Mouse (Mus musculus) MEL (cell line): ENCODE measurements around the gene Gm27027. TPM values are rescaled to one million over a fixed set of nuclear protein-coding genes. Genes with fewer than 3 reads are reported as not detected.

Source experiments
- DNase-seq: peaks from one replicate; pipeline ENCODE4 v3.0.0; 2011; ENCODE audit warnings: low read depth, low spot score
- H3K27ac ChIP-seq: 2 replicates; pipeline ENCODE4 v1.5.1; 2012; ENCODE audit warnings: low read depth, mild to moderate bottlenecking, control low read depth, low read length, moderate library complexity; ENCODE audit not compliant: control insufficient read depth
- H3K27me3 ChIP-seq, 2 experiments: fragments of 150-350 bp in 1 of 2; sonication (generic) in 1 of 2; 2 replicates each; pipeline ENCODE4 v1.6.1; 2012; ENCODE audit warnings: low read length in 2 of 2, mild to moderate bottlenecking in 2 of 2, improper control_type of control experiment in 1 of 2, moderate library complexity in 1 of 2; ENCODE audit not compliant: insufficient read depth in 2 of 2, control insufficient read depth in 1 of 2
- H3K36me3 ChIP-seq, 2 experiments: 2 replicates each; pipeline ENCODE4 v1.6.1; 2012 to 2014; ENCODE audit warnings: low read length in 2 of 2, improper control_type of control experiment in 1 of 2, inconsistent platforms in 1 of 2, mild to moderate bottlenecking in 1 of 2; ENCODE audit not compliant: insufficient read depth in 2 of 2, control insufficient read depth in 1 of 2
- H3K4me1 ChIP-seq, 2 experiments: fragments of 150-350 bp in 1 of 2; sonication (generic) in 1 of 2; 2 replicates each; pipeline ENCODE4 v1.6.1; 2012; ENCODE audit warnings: low read length in 2 of 2, improper control_type of control experiment in 1 of 2, mild to moderate bottlenecking in 1 of 2; ENCODE audit not compliant: insufficient read depth in 2 of 2, control insufficient read depth in 1 of 2
- H3K4me3 ChIP-seq, 2 experiments: fragments of 150-350 bp in 1 of 2; sonication (generic) in 1 of 2; 2 replicates each; pipeline ENCODE4 v1.5.1; 2012; ENCODE audit warnings: low read depth in 2 of 2, low read length in 2 of 2, mild to moderate bottlenecking in 2 of 2, moderate library complexity in 2 of 2, control low read depth in 1 of 2, improper control_type of control experiment in 1 of 2; ENCODE audit not compliant: control insufficient read depth in 1 of 2, insufficient read depth in 1 of 2
- H3K79me2 ChIP-seq: 2 replicates; pipeline ENCODE4 v1.6.1; 2012; ENCODE audit warnings: mild to moderate bottlenecking, low read length, moderate library complexity; ENCODE audit not compliant: control insufficient read depth, poor library complexity, insufficient read depth
- H3K9ac ChIP-seq: 2 replicates; pipeline ENCODE4 v1.6.1; 2012; ENCODE audit warnings: low read depth, mild to moderate bottlenecking, control low read depth, low read length, moderate library complexity; ENCODE audit not compliant: control insufficient read depth, poor library complexity, severe bottlenecking
- H3K9me3 ChIP-seq: fragments of 150-350 bp; sonication (generic); replicated peaks from 2 replicates; pipeline ENCODE4 v1.6.1; 2012; ENCODE audit warnings: mild to moderate bottlenecking, low read length, improper control_type of control experiment, moderate library complexity; ENCODE audit not compliant: insufficient read depth
- CTCF ChIP-seq, 3 experiments: IDR thresholded peaks in 2 of 3; conservative IDR thresholded peaks in 1 of 3; 2 replicates each; pipeline ENCODE4 v1.5.1; 2011 to 2012; ENCODE audit warnings: low read length in 3 of 3, low read depth in 2 of 3, mild to moderate bottlenecking in 2 of 3, improper control_type of control experiment in 1 of 3, inconsistent platforms in 1 of 3, mixed read lengths in 1 of 3, moderate library complexity in 1 of 3; ENCODE audit not compliant: control insufficient read depth in 1 of 3, insufficient read depth in 1 of 3, poor library complexity in 1 of 3, severe bottlenecking in 1 of 3
- HCFC1 ChIP-seq: IDR thresholded peaks from 2 replicates; pipeline ENCODE4 v1.6.1; 2012; ENCODE audit warnings: low read depth, mild to moderate bottlenecking, inconsistent platforms, low read length, improper control_type of control experiment, moderate library complexity
- JUND ChIP-seq: IDR thresholded peaks from 2 replicates; pipeline ENCODE4 v1.6.1; 2011; ENCODE audit warnings: low read depth, mild to moderate bottlenecking, improper control_type of control experiment, low read length
- MAX ChIP-seq: IDR thresholded peaks from 2 replicates; pipeline ENCODE4 v1.6.1; 2011; ENCODE audit warnings: low read length, improper control_type of control experiment
- MAZ ChIP-seq: IDR thresholded peaks from 2 replicates; pipeline ENCODE4 v1.6.1; 2012; ENCODE audit warnings: low read depth, mild to moderate bottlenecking, inconsistent platforms, low read length, improper control_type of control experiment
- MEF2A ChIP-seq: IDR thresholded peaks from 2 replicates; pipeline ENCODE4 v1.6.1; 2014; ENCODE audit warnings: low read depth, mild to moderate bottlenecking, inconsistent platforms, low read length, improper control_type of control experiment; ENCODE audit not compliant: poor library complexity, insufficient replicate concordance, severe bottlenecking; ENCODE audit errors: extremely low read depth
- MXI1 ChIP-seq: IDR thresholded peaks from 2 replicates; pipeline ENCODE4 v1.6.1; 2011; ENCODE audit warnings: mild to moderate bottlenecking, low read depth, low read length, improper control_type of control experiment
- MYB ChIP-seq: IDR thresholded peaks from 2 replicates; pipeline ENCODE4 v1.6.1; 2011; ENCODE audit warnings: mild to moderate bottlenecking, low read depth, low read length, improper control_type of control experiment
- MYC ChIP-seq: IDR thresholded peaks from 2 replicates; pipeline ENCODE4 v1.6.1; 2011; ENCODE audit warnings: low read depth, mild to moderate bottlenecking, low read length, improper control_type of control experiment, moderate library complexity
- NELFE ChIP-seq: IDR thresholded peaks from 2 replicates; pipeline ENCODE4 v1.6.1; 2011; ENCODE audit warnings: low read depth, low read length, improper control_type of control experiment
- NRF1 ChIP-seq: IDR thresholded peaks from 2 replicates; pipeline ENCODE4 v1.6.1; 2014; ENCODE audit warnings: low read depth, mild to moderate bottlenecking, inconsistent platforms, low read length, improper control_type of control experiment, moderate library complexity; ENCODE audit not compliant: poor library complexity, insufficient read depth, severe bottlenecking
- RAD21 ChIP-seq: IDR thresholded peaks from 2 replicates; pipeline ENCODE4 v1.6.1; 2011; ENCODE audit warnings: mild to moderate bottlenecking, low read depth, low read length, improper control_type of control experiment
- RCOR1 ChIP-seq: IDR thresholded peaks from 2 replicates; pipeline ENCODE4 v1.6.1; 2012; ENCODE audit warnings: low read depth, mild to moderate bottlenecking, inconsistent platforms, low read length, improper control_type of control experiment
- TAL1 ChIP-seq: IDR thresholded peaks from 2 replicates; pipeline ENCODE4 v1.6.1; 2012; ENCODE audit warnings: mild to moderate bottlenecking, inconsistent platforms, low read length, moderate library complexity, mixed read lengths
- TCF12 ChIP-seq: IDR thresholded peaks from 2 replicates; pipeline ENCODE4 v1.6.1; 2014; ENCODE audit warnings: low read depth, mild to moderate bottlenecking, inconsistent platforms, low read length, improper control_type of control experiment, moderate library complexity
- UBTF ChIP-seq: IDR thresholded peaks from 2 replicates; pipeline ENCODE4 v1.6.1; 2012; ENCODE audit warnings: low read depth, mild to moderate bottlenecking, inconsistent platforms, low read length, improper control_type of control experiment, moderate library complexity, borderline replicate concordance; ENCODE audit not compliant: insufficient read depth
- USF1 ChIP-seq: IDR thresholded peaks from 2 replicates; pipeline ENCODE4 v1.6.1; 2014; ENCODE audit warnings: low read depth, mild to moderate bottlenecking, inconsistent platforms, low read length, improper control_type of control experiment, moderate library complexity
- USF2 ChIP-seq, 2 experiments: IDR thresholded peaks; 2 replicates each; pipeline ENCODE4 v1.6.1; 2011 to 2012; ENCODE audit warnings: improper control_type of control experiment in 2 of 2, low read length in 2 of 2, borderline replicate concordance in 1 of 2, inconsistent platforms in 1 of 2, low read depth in 1 of 2, mild to moderate bottlenecking in 1 of 2; ENCODE audit not compliant: insufficient read depth in 1 of 2
- polyA plus RNA-seq, 2 experiments: library from polyadenylated mRNA; stranded (reverse) in 1 of 2; unstranded in 1 of 2; fragments of >175 nt in 1 of 2; fragments of >200 nt in 1 of 2; gene quantifications; 2 replicates each; pipeline versions ENCODE4 v1.2.1 to v1.2.4; 2012; ENCODE audit warnings: low replicate concordance in 2 of 2, low read depth in 1 of 2; ENCODE audit not compliant: insufficient read length in 2 of 2, insufficient read depth in 1 of 2, missing spikeins in 1 of 2
- total RNA-seq: library from RNA; depleted of rRNA; stranded (reverse); fragments of 300-350 nt; gene quantifications from 2 replicates; pipeline ENCODE4 v1.2.3, GENCODE M21; 2012; rRNA removed

Gene Gm27027
- total RNA-seq (not detected in 2 replicates), polyA plus RNA-seq (not detected)

DNA sequence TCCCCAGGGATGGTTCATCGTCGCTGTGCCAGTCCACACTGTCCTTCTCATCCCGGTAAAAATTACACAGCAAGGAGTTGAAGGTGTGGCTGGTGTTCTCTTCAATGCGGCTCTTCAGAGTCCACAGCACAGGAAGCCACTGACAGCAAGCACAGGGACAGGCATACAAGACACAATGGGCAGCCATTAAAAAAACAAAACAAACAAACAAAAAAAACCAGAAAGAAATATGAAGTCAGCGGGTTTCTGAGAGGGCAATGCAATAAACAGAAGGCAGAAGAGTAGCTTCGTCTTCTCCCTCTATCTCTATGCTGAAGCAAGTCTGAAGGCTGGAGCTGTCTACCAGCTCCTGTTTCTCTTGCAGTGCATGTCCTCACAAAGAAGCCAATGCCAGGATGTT lies at the start of gene Gm27027:
TSS of gene Gm27027 (minus strand) at position 101 of the 400 bp plus-strand sequence.
- no peaks in the 10 kb centered on the region for H3K36me3 ChIP-seq
- H3K4me1 ChIP-seq, result peaks cover 0 to 4% of the 10 kb centered on the region in 2 experiments; a peak in 1 of 4 replicates
- DNase-seq, result no peak
- no peaks in the 10 kb centered on the region for H3K9me3 ChIP-seq
- H3K4me3 ChIP-seq, result no peak within 1 kb of the TSS
- no peak within 1 kb of the TSS for H3K9ac ChIP-seq
- H3K27me3 ChIP-seq, result peaks cover 13 to 17% of the 10 kb centered on the region in 2 experiments
- TF ChIP-seq NELFE (no peak), MAX (no peak), HCFC1 (no peak)
- no peaks in the 10 kb centered on the region for H3K79me2 ChIP-seq
- H3K27ac ChIP-seq, result no peak within 1 kb of the TSS

DNA sequence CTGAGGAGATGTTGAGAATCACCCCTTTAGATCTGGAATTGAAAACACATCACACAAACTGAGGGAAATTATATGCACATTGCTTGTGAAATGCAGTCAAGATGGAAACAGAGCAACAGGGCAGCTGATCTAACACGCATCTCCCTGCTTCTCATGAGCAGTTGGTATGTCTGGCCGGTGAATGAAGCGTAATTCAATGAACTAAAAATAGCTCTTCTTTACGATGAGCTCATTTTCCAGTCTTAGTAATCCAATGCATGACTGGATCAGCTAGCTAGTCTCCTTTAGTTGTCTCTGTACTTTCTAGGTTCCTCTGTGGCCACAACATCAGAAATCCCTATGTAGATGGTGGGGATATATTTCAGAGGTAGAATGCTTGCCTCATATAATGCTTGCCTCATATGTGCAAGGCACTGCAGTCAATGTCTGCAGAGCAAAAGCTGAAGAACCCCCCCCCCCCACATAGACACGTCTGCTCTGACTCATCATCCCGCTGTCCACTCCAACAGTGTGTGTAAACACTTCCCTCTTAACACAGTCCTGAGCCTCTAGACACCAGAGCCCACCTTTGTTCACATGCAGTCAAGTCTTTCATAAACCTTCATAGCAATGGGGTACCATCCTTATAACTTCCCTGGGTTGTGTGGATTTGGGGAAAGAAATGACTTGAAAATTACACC lies 49.4 kb upstream of the Gm27027 start:
- Histone ChIP-seq H3K9ac (no peak overlapping the region), H3K79me2 (no peaks in the 10 kb centered on the region), H3K27ac (no peak overlapping the region), H3K36me3 (peaks cover 0 to 2% of the 10 kb centered on the region in 2 experiments; a peak in 2 of 4 replicates), H3K4me3 (no peak overlapping the region), H3K4me1 (no peaks in the 10 kb centered on the region), H3K9me3 (no peaks in the 10 kb centered on the region), H3K27me3 (no peaks in the 10 kb centered on the region)
- no peak for DNase-seq
- TF ChIP-seq TAL1, result no peak
- no peak for TF ChIP-seq TCF12
- no peak for TF ChIP-seq NRF1
- no peak for TF ChIP-seq RCOR1
- no peak for TF ChIP-seq MXI1
- TF ChIP-seq NELFE, result no peak
- no peak for TF ChIP-seq MEF2A
- no peak for TF ChIP-seq MAZ
- no peak for TF ChIP-seq UBTF
- no peak for TF ChIP-seq USF2 (IDR thresholded peaks at IDR 0.05; ENCODE audit: borderline replicate concordance in 1 of 2, insufficient read depth in 1 of 2, low read depth in 1 of 2, low read length in 2 of 2)
- TF ChIP-seq RAD21, result no peak
- no peak for TF ChIP-seq CTCF (IDR thresholded peaks at IDR 0.05 in 2 of 3, conservative IDR thresholded peaks at IDR 0.05 in 1 of 3; ENCODE audit: control insufficient read depth in 1 of 3, insufficient read depth in 1 of 3, low read depth in 2 of 3, low read length in 3 of 3, poor library complexity in 1 of 3, severe bottlenecking in 1 of 3)
- no peak for TF ChIP-seq MYC
- TF ChIP-seq USF1, result no peak
- TF ChIP-seq JUND, result no peak
- no peak for TF ChIP-seq MYB
